Mouse (Mus musculus) C2C12 (cell line): Measurements from ENCODE around the gene Ang. TPM values are rescaled to one million over a fixed set of nuclear protein-coding genes. Genes with fewer than 3 reads are reported as not detected.

ENCODE experiments used
- H3K27me3 ChIP-seq: one replicate; pipeline ENCODE4 v1.6.1; 2011; ENCODE audit not compliant: control insufficient read depth, insufficient read depth, insufficient read length
- H3K36me3 ChIP-seq: one replicate; pipeline ENCODE4 v1.6.1; 2011; ENCODE audit not compliant: control insufficient read depth, insufficient read depth
- H3K4me3 ChIP-seq: one replicate; pipeline ENCODE4 v1.5.1; 2011; ENCODE audit warnings: mild to moderate bottlenecking, control low read depth; ENCODE audit not compliant: poor library complexity, insufficient read depth, severe bottlenecking
- H3K79me2 ChIP-seq: one replicate; pipeline ENCODE4 v1.6.1; 2011; ENCODE audit not compliant: control insufficient read depth, insufficient read depth
- H3K79me3 ChIP-seq: one replicate; pipeline ENCODE4 v1.6.1; 2011; ENCODE audit warnings: low read depth, control low read depth
- H3ac ChIP-seq: one replicate; pipeline ENCODE3; 2011; ENCODE audit warnings: low read depth; ENCODE audit not compliant: control insufficient read depth, insufficient read length
- CEBPB ChIP-seq: IDR thresholded peaks from one replicate; pipeline ENCODE4 v1.6.1; 2011; ENCODE audit warnings: low read depth, mild to moderate bottlenecking, control low read depth, moderate library complexity
- CTCF ChIP-seq: IDR thresholded peaks from one replicate; pipeline ENCODE4 v1.5.1; 2011; ENCODE audit not compliant: control insufficient read depth, insufficient read depth, insufficient read length
- FOSL1 ChIP-seq: IDR thresholded peaks from one replicate; pipeline ENCODE4 v1.8.0; 2011; ENCODE audit warnings: mild to moderate bottlenecking, low read length; ENCODE audit not compliant: poor library complexity, insufficient read depth, severe bottlenecking
- MAX ChIP-seq: IDR thresholded peaks from one replicate; pipeline ENCODE4 v1.6.1; 2011; ENCODE audit warnings: mild to moderate bottlenecking, control low read depth
- MYOD1 ChIP-seq: IDR thresholded peaks from one replicate; pipeline ENCODE4 v1.6.1; 2011; ENCODE audit warnings: low read depth; ENCODE audit not compliant: control insufficient read depth, insufficient read length
- MYOG ChIP-seq: IDR thresholded peaks from one replicate; pipeline ENCODE4 v1.6.1; 2011; ENCODE audit not compliant: control insufficient read depth, insufficient read length; ENCODE audit errors: extremely low read depth
- USF1 ChIP-seq: IDR thresholded peaks from one replicate; pipeline ENCODE4 v1.6.1; 2011; ENCODE audit warnings: low read depth, mild to moderate bottlenecking, control low read depth, moderate library complexity
- polyA plus RNA-seq: library from polyadenylated mRNA; unstranded; fragments of >200 nt; fragmentation: generic; extraction: Trizol; gene quantifications from one replicate; pipeline ENCODE4 v1.2.1, GENCODE M21; 2012; ENCODE audit warnings: missing spikeins

The Ang gene
- polyA plus RNA-seq, 1 experiment: 0.92 TPM

DNA sequence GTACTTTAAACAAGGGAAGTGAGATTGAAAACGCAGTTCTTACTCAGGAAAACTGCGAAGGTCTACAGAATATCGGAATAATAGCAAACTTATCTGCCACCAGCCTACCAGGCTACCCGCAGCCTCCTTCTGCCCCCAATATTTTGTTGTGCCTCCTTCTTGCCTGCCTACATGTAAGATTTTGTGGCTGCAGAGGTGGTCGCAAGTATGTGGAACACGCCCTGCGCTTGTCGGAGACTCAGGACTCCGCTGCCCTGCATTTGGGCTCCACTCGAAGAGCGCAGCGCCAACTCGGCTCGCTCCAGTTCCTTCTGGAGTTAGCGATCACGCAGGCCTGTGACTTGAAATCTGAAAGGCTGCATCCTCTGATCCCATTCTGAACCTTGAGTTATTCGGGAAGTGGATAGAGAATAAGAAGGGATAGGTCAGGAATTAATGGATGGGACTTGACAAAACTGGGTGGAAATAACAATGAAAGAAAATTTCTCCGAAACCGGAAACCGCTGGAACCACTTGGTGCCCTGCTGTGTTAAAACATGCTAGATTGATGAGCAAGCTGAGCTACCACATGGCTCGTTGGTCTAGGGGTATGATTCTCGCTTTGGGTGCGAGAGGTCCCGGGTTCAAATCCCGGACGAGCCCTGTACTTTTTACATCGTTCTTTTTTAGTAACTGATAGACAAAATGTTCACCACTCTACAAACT, 721 bp upstream of the Ang start:
- H3ac ChIP-seq: peak overlapping the region; percentile 49
- H3K79me2 ChIP-seq: no peaks in the 10 kb centered on the region
- TF ChIP-seq CEBPB: no peak
- TF ChIP-seq MAX: no peak
- no peak for TF ChIP-seq CTCF
- TF ChIP-seq FOSL1: no peak
- no peak for TF ChIP-seq MYOG
- peak overlapping the region; percentile 50 for H3K4me3 ChIP-seq
- H3K27me3 ChIP-seq: no peaks in the 10 kb centered on the region
- H3K79me3 ChIP-seq: peaks cover 1% of the 10 kb centered on the region
- H3K36me3 ChIP-seq: no peaks in the 10 kb centered on the region

GRCm38 (mm10) chr14:51092073-51092620, 1.2 kb downstream of the Ang start:
- no peak overlapping the region for H3ac ChIP-seq
- H3K79me3 ChIP-seq: peaks cover 1% of the 10 kb centered on the region
- H3K27me3 ChIP-seq: no peaks in the 10 kb centered on the region
- H3K36me3 ChIP-seq: no peaks in the 10 kb centered on the region
- no peaks in the 10 kb centered on the region for H3K79me2 ChIP-seq
- no peak overlapping the region for H3K4me3 ChIP-seq
- TF ChIP-seq FOSL1 (no peak), CTCF (no peak), CEBPB (no peak)

- no peaks in the 10 kb centered on the region for H3K79me2 ChIP-seq
- H3K79me3 ChIP-seq: peaks cover 1% of the 10 kb centered on the region
- H3K4me3 ChIP-seq: no peak overlapping the region
- no peak overlapping the region for H3ac ChIP-seq
- TF ChIP-seq FOSL1: no peak
- TF ChIP-seq CTCF: no peak
- TF ChIP-seq MYOD1: no peak
- TF ChIP-seq MAX: no peak
- TF ChIP-seq CEBPB: peak; percentile 21
- TF ChIP-seq USF1: no peak
- TF ChIP-seq MYOG: no peak
- no peaks in the 10 kb centered on the region for H3K27me3 ChIP-seq
- no peaks in the 10 kb centered on the region for H3K36me3 ChIP-seq
Observed at GRCm38 (mm10) chr14:51093496-51093895, 2.5 kb downstream of the Ang start.

- Histone ChIP-seq H3K36me3 (no peaks in the 10 kb centered on the region), H3ac (no peak overlapping the region), H3K79me3 (peaks cover 1% of the 10 kb centered on the region), H3K27me3 (no peaks in the 10 kb centered on the region), H3K4me3 (no peak overlapping the region), H3K79me2 (no peaks in the 10 kb centered on the region)
- TF ChIP-seq USF1: no peak
- TF ChIP-seq MAX: no peak
- TF ChIP-seq CEBPB: peak; percentile 12
- TF ChIP-seq CTCF: no peak
- no peak for TF ChIP-seq MYOD1
- TF ChIP-seq FOSL1: no peak
Observed at GRCm38 (mm10) chr14:51094096-51094875, 3.3 kb downstream of the Ang start.

DNA sequence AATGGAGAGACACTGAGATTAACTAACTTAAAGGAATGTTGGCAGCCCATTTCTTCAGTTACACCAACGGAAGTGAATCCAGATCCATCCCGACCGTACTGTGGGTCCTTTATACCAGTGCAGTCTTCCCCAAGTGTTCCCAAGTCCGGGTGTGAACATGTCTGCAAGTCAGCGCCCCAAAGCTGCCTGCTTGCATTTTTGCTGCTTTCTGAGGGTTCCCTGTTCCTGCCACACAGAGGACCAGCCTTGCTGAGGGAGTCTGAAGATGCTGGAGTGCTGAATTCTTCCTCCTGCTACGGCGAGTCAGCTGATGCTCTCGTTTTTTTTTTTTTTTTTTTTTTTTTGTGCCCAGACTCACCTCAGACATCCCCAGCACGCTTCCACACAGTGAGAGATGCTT, 4.0 kb downstream of the Ang start:
- H3K79me2 ChIP-seq: no peaks in the 10 kb centered on the region
- TF ChIP-seq MAX (no peak), MYOG (no peak), FOSL1 (no peak), USF1 (no peak), MYOD1 (no peak)

More for the DNA sequence above, 4.0 kb downstream of the Ang start:
- Histone ChIP-seq H3ac (no peak overlapping the region), H3K27me3 (no peaks in the 10 kb centered on the region), H3K4me3 (no peak overlapping the region), H3K79me3 (peaks cover 1% of the 10 kb centered on the region), H3K36me3 (no peaks in the 10 kb centered on the region)
